Mouse (Mus musculus) adrenal gland, postnatal 25 days (tissue): ENCODE data around the gene Il2rb. TPM values are rescaled to one million over a fixed set of nuclear protein-coding genes. Genes with fewer than 3 reads are reported as not detected.

ENCODE experiments used
- DNase-seq: peaks from one replicate; pipeline ENCODE4 v3.0.0; 2021; ENCODE audit warnings: mixed read lengths
- total RNA-seq: library from RNA; stranded (reverse); gene quantifications from 2 replicates; pipeline ENCODE4 v1.2.3, GENCODE M21; 2021

Il2rb gene
- total RNA-seq, 1 experiment from 2014 or later: 0.58 TPM

GRCm38 (mm10) chr15:78520112-78520715, 25.1 kb upstream of the Il2rb start:
- no peak for DNase-seq

- DNase-seq: no peak
Observed at GRCm38 (mm10) chr15:78518221-78518620, 23.1 kb upstream of the Il2rb start.

GRCm38 (mm10) chr15:78515759-78516158, 20.7 kb upstream of the Il2rb start:
- DNase-seq: no peak

GRCm38 (mm10) chr15:78514393-78515146, 19.5 kb upstream of the Il2rb start:
- DNase-seq: peak; percentile 79

GRCm38 (mm10) chr15:78513019-78513418, 17.9 kb upstream of the Il2rb start:
- no peak for DNase-seq

- DNase-seq: no peak
Observed at GRCm38 (mm10) chr15:78511951-78512350, 16.9 kb upstream of the Il2rb start.

GRCm38 (mm10) chr15:78510736-78511135, 15.7 kb upstream of the Il2rb start:
- DNase-seq: no peak

- no peak for DNase-seq
Observed at GRCm38 (mm10) chr15:78510121-78510576, 15.1 kb upstream of the Il2rb start.

- no peak for DNase-seq
Observed at GRCm38 (mm10) chr15:78509297-78509899, 14.3 kb upstream of the Il2rb start.

- DNase-seq: no peak
Observed at GRCm38 (mm10) chr15:78508443-78508842, 13.4 kb upstream of the Il2rb start.

- DNase-seq: no peak
Observed at GRCm38 (mm10) chr15:78505541-78505940, 10.5 kb upstream of the Il2rb start.

- DNase-seq: no peak
Observed at GRCm38 (mm10) chr15:78504816-78505215, 9.7 kb upstream of the Il2rb start.

GRCm38 (mm10) chr15:78504013-78504412, 8.9 kb upstream of the Il2rb start:
- DNase-seq: no peak

- DNase-seq: no peak
Observed at GRCm38 (mm10) chr15:78502437-78503132, 7.5 kb upstream of the Il2rb start.

GRCm38 (mm10) chr15:78493401-78494010, 1.6 kb downstream of the Il2rb start:
- DNase-seq: no peak

GRCm38 (mm10) chr15:78491301-78491700, 3.8 kb downstream of the Il2rb start:
- no peak for DNase-seq

- DNase-seq: no peak
Observed at GRCm38 (mm10) chr15:78489906-78490305, 5.2 kb downstream of the Il2rb start.

GRCm38 (mm10) chr15:78489248-78489647, 5.8 kb downstream of the Il2rb start:
- no peak for DNase-seq

GRCm38 (mm10) chr15:78487066-78487465, 8.0 kb downstream of the Il2rb start:
- no peak for DNase-seq

- DNase-seq: no peak
Observed at GRCm38 (mm10) chr15:78486564-78486963, 8.5 kb downstream of the Il2rb start.

- no peak for DNase-seq
Observed at GRCm38 (mm10) chr15:78483311-78483710, 11.8 kb downstream of the Il2rb start.

- peak; percentile 35 for DNase-seq
Observed at GRCm38 (mm10) chr15:78482518-78482917, 12.6 kb downstream of the Il2rb start.
